Mouse (Mus musculus) bone marrow macrophage, adult 2 months (primary cell): ENCODE measurements around the gene Stat2. TPM values are rescaled to one million over a fixed set of nuclear protein-coding genes. Genes with fewer than 3 reads are reported as not detected.

Experiments used
- H3K27ac ChIP-seq: 2 replicates; pipeline ENCODE4 v1.5.1; 2012; ENCODE audit warnings: low read depth, low read length; ENCODE audit not compliant: insufficient read depth
- H3K4me1 ChIP-seq: 2 replicates; pipeline ENCODE4 v1.6.1; 2012; ENCODE audit warnings: low read length; ENCODE audit not compliant: control insufficient read depth, insufficient read depth
- H3K4me3 ChIP-seq: 2 replicates; pipeline ENCODE4 v1.5.1; 2012; ENCODE audit warnings: mild to moderate bottlenecking, low read length, moderate library complexity; ENCODE audit not compliant: insufficient read depth
- CTCF ChIP-seq: IDR thresholded peaks from 2 replicates; pipeline ENCODE4 v1.5.1; 2012; ENCODE audit warnings: low read depth, mild to moderate bottlenecking, low read length, moderate library complexity
- POLR2A ChIP-seq: IDR thresholded peaks from 2 replicates; pipeline ENCODE4 v1.6.1; 2012; ENCODE audit warnings: mild to moderate bottlenecking, low read depth, low read length, borderline replicate concordance
- polyA plus RNA-seq: library from polyadenylated mRNA; stranded (reverse); fragments of >200 nt; gene quantifications from 2 replicates; pipeline ENCODE4 v1.2.4, GENCODE M21; 2012; ENCODE audit not compliant: missing spikeins, insufficient read depth, insufficient read length

Stat2 gene
- polyA plus RNA-seq, 1 experiment, result 89.6 TPM

DNA sequence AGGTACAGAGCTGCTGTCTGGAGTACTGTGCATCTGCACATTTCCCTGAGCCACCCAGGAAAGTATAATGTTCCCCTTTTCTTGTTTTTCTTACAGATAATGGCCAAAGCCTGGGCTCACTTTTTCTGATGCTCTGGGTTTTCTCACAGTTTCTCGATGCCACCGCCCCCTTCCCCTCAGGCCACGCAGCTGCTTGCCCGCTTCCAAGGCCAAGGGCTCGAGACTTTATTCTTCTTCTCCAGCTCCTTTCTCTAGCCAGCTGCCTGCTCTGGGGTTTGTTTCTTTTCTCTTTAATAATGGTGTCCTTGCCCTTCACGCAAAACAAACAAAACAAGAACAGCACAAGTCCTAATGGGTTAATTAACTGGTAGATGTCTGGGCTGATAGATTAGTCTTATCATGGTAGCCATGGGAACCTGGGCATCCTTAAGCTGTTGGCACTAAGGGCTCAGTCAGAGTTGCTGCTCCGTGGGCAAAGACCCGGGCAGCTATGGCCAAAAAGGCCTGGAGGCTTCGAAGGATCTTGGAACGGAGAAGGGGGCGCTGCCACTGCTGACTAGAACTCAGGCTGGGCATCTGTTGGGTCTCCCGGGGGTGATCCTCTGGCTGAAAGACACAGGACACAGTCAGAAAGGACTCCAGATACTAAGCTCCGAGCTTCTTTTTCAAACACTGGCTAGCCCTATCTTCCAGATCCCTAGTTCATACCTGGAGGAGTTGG lies 26.2 kb downstream of the Stat2 start:
- Histone ChIP-seq H3K4me3 (no peak overlapping the region), H3K27ac (no peak overlapping the region), H3K4me1 (peaks cover 27% of the 10 kb centered on the region)
- no peak for TF ChIP-seq CTCF
- no peak for TF ChIP-seq POLR2A

DNA sequence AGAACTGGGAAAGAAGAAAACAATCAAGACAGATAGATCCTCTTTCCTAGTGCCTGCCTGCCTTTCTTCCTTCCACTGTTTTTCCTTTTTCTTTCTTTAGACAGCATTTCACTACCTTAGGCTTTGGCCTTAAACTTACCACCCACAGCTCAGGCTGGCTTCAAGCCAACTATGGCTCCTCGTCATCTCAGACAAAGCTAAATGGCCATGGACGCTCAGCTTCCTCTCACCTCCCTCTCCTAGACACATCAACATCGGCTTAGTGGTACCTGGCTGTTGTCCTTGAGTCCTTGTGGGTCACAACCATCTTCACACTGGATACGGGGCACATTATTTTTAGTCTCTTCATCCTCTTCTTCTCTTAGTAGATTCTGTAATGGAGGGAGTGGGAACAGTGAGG lies 26.9 kb downstream of the Stat2 start:
- Histone ChIP-seq H3K27ac (no peak overlapping the region), H3K4me3 (no peak overlapping the region)
- TF ChIP-seq POLR2A, result no peak
- TF ChIP-seq CTCF, result no peak

DNA sequence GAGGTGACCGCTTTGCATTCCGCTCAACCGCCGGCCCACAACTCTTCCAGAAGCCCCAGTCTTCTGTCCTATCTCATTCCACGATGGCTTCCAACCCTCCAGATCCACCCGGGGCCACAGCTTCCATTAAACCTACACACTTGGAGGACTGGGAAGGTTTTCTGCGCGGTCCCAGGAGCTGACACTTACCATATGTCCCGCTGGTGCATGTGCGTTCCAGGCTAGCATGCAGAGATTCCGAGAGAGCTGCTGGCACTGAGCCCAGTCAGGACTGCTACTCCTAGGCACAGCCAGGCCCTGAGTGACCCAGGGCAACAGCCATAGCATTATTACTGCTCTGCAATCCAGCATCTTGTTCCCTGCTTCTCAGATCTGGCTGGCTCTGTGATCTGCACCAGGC lies 27.3 kb downstream of the Stat2 start:
- Histone ChIP-seq H3K4me3 (no peak overlapping the region), H3K27ac (peak overlapping the region; percentile 51), H3K4me1 (peaks cover 33% of the 10 kb centered on the region)
- no peak for TF ChIP-seq POLR2A
- no peak for TF ChIP-seq CTCF

More for the DNA sequence above, 26.9 kb downstream of the Stat2 start:
- H3K4me1 ChIP-seq, result peaks cover 30% of the 10 kb centered on the region

DNA sequence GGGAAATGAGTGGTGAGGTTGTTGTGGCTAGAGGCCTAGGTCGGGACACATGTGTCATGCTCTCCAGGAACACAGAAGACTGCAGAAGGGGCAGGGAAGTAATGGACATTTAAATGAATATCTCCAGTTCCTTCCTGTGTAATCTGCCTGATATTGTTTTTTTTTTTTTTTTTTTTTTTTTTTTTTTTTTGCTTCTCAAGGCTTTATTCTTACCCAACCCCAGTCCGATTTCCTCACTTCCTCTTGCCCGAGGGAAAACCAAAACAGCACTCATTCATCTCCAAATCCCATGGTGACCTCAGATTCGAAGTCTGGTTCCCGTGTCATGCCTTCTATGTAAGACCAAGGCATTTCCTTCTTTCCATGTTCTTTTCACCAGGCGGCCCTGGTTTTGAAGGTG lies 27.9 kb downstream of the Stat2 start:
- Histone ChIP-seq H3K4me3 (peak overlapping the region; percentile 32), H3K27ac (peak overlapping the region; percentile 73), H3K4me1 (peaks cover 33% of the 10 kb centered on the region)
- no peak for TF ChIP-seq POLR2A
- no peak for TF ChIP-seq CTCF

DNA sequence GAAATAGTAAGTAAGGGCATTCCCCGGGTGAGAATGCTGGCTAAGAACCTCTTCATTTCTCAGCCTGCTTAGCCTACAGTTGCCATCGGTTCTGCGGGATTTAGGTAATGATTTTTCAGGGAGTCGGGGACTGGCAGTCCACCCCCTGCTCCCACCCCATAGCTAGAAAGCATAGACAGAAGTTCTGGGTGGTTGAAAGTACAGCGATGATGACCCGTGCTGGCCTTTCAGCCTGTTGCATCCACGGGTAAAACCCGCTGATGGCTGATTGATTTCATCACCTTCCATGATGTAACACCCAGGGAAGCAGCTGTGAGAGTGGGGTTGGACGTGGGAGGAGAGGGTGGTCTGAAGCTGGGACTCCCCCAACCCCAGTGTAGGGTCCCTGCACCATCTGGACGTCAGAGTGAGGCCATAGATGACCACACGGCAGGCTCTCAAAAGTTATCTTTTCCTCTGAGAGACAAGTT lies 28.4 kb downstream of the Stat2 start, which contains the start of gene Il23a:
Il23a (minus strand) TSS at position 51 of the 470 bp plus-strand sequence.
- H3K4me1 ChIP-seq, result peaks cover 33% of the 10 kb centered on the region
- H3K27ac ChIP-seq, result peak within 1 kb of the TSS; percentile 73
- H3K4me3 ChIP-seq, result peak within 1 kb of the TSS; percentile 32
- TF ChIP-seq CTCF, result no peak
- no peak for TF ChIP-seq POLR2A

DNA sequence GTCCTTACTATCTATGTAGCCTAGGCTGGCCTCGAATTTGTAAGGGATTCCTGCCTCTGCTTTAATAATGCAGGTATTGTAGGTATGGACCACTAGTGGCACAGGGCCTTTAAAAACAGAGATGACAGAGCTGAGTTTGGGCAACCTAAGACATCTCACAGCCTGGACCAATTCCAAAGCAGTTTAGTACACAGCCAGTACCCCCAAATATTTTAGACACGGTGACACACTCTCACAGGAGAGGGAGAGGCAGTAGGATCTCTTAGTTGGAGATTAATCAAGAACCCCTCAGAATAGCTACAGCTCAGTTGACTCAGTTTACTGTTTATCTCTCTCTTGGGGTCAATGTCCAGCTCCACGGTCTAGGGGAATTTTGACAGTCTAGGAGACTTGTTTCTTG lies 32.0 kb downstream of the Stat2 start:
- peak overlapping the region; percentile 75 for H3K4me3 ChIP-seq
- H3K27ac ChIP-seq, result peak overlapping the region; percentile 89
- peaks cover 37% of the 10 kb centered on the region for H3K4me1 ChIP-seq
- TF ChIP-seq POLR2A, result no peak

DNA sequence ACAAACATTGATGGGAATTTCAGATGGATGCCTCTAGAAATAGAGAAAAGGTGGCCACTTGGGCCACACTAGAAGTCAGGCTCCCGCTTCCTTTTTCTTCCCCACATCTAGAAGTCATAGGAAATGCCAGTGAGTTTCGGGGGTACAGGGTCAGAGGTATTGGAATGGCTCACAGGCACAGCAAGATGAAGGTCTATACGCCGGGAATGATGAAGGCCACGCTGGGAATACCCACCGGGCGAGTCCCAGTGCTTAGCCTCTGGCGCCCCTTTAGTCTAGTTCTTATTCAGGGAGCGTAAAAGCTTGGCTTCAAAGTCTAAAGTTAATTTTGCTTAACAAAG lies 32.4 kb downstream of the Stat2 start:
- TF ChIP-seq POLR2A (no peak), CTCF (no peak)
- Histone ChIP-seq H3K27ac (peak overlapping the region; percentile 89), H3K4me3 (peak overlapping the region; percentile 75), H3K4me1 (peaks cover 33% of the 10 kb centered on the region)

DNA sequence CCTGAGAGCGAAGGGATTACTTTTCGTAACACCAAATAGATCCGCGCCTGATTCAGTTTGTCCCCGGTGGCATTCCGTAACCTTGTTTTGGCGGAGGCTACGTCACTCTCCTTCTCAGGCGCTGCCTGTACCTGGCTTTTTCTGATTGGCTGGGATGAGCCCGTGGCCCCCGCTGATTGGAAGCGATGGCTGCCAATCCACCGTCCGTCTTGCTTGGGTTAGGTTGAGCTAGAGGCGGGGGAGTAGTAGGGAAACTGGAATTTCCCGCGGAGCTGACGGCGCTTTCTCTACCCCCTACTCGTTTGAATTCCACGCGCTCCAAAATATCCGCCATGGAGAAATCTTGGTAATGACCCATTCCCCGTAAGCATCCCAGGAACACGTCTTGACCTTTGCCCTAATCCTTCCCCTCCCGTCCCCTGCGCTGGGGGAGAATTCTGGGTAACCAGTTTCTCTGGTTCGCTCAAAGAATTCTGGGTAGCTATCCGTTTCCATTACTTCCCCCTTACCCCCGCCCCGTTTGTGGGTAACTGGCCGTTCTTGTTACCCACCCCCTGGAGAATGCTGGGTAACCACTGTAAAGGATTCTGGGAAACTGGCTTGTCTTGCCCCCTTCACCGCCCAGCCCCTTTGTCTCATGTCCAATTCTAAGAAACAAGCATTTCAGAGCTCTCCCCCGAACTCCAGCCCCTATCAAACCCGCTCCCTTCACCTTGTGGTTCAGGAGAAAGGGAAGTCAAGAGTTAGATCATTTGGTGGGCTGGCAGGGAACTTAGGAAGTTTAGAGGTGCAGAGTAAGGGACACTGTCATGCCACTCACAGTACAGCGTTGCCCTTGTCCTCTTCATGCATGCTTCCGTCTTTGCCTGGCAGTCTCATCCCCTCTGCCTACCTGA lies 33.0 kb downstream of the Stat2 start, which contains the start of gene Pan2:
Pan2 (plus strand) TSS at position 210 of the 896 bp plus-strand sequence.
- TF ChIP-seq POLR2A (no peak), CTCF (no peak)
- peaks cover 30% of the 10 kb centered on the region for H3K4me1 ChIP-seq
- peak within 1 kb of the TSS; percentile 75 for H3K4me3 ChIP-seq
- peak within 1 kb of the TSS; percentile 94 for H3K27ac ChIP-seq

DNA sequence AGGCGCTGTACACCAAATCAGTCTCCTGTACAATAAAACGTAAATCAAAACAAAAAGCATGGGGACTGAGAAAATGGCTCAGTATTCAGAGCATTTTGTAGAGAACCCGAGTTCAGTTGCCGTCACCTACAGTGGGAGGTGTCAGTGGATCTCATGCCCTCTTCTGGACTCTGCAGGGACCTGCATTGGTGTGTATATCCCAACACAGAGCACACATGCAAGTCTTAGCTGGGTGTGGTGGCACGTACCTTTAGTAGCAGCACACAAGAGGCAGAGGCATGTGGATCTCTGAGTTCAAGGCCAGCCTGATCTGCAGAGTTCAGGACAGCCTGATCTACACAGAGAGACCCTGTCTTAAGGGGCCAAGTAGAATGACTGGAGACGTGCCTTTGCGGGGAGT lies 39.3 kb downstream of the Stat2 start:
- Histone ChIP-seq H3K27ac (no peak overlapping the region), H3K4me3 (no peak overlapping the region), H3K4me1 (no peaks in the 10 kb centered on the region; the same call in 1 of the 2 replicates)
- no peak for TF ChIP-seq CTCF

DNA sequence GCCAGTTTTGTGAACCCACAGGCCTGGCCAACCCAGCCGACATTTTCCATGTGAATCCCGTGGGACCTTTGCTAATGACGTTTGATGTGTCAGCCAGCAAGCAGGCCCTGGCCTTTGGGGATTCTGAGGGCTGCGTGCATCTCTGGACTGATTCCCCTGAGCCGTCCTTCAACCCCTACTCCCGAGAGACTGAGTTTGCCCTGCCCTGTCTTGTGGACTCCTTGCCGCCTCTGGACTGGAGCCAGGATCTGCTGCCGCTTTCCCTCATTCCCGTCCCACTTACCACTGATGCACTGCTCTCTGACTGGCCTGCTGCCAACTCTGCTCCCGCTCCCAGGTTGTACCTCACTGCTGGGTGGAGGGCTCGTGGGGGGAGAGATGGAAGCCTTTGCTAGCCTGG lies 39.8 kb downstream of the Stat2 start:
- TF ChIP-seq CTCF (no peak), POLR2A (no peak)
- H3K4me1 ChIP-seq, result no peaks in the 10 kb centered on the region
- no peak overlapping the region for H3K27ac ChIP-seq
- H3K4me3 ChIP-seq, result no peak overlapping the region
